Mouse (Mus musculus) lung, postnatal 0 days (tissue): ENCODE results near the gene Lrguk.

Source experiments
- CTCF ChIP-seq: IDR thresholded peaks from 2 replicates; pipeline ENCODE4 v1.5.1; 2016; ENCODE audit warnings: antibody characterized with exemption, mild to moderate bottlenecking
- EP300 ChIP-seq: IDR thresholded peaks from 2 replicates; pipeline ENCODE4 v1.6.1; 2016; ENCODE audit warnings: antibody characterized with exemption, mild to moderate bottlenecking, control low read depth

DNA sequence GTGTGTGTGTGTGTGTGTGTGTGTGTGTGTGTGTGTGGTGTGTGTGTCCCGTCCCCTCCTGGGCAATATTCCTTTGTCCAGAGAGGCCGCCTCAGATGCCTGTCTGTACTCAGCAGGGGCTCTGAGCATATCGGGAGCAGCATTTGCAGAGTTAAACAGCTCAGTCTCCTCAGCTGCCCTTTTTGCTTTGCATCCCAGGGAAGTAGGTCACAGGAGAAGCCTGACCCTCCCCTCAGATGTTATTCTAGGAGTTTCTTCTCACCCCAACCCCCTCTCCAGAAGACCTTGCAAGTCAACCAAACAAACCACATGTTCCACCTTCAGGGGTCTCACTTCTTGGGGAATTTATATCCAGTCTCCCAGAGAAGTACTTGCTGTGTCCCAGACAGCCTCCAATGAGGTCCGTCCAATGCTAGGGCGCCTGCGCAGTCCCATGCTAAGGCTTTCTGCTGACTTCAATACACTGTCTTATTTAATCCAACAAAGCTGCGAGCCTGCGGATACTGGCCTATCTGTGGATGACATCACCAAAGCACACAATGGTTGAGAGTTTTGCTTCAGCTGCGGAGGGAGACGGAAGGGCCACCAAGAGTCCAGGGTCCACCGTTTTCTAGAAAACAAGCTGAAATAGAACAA, 17.4 kb downstream of the Lrguk start:
- TF ChIP-seq CTCF, result no peak
- TF ChIP-seq EP300, result no peak
